Mouse (Mus musculus) small intestine, adult 2 months (tissue): Measurements from ENCODE around the gene Tbl1xr1.

ENCODE experiments used
- CTCF ChIP-seq: fragments of 200-500 bp; IDR thresholded peaks from 2 replicates; pipeline ENCODE4 v1.5.1; 2012; ENCODE audit warnings: low read depth, mild to moderate bottlenecking, control low read depth, inconsistent platforms, low read length, moderate library complexity, mixed read lengths; ENCODE audit not compliant: insufficient replicate concordance, insufficient read length; ENCODE audit errors: extremely low read depth
- POLR2A ChIP-seq: fragments of 200-500 bp; IDR thresholded peaks from 2 replicates; pipeline ENCODE4 v1.6.1; 2012; ENCODE audit warnings: low read depth, mild to moderate bottlenecking, control low read depth, inconsistent platforms, low read length, moderate library complexity

DNA sequence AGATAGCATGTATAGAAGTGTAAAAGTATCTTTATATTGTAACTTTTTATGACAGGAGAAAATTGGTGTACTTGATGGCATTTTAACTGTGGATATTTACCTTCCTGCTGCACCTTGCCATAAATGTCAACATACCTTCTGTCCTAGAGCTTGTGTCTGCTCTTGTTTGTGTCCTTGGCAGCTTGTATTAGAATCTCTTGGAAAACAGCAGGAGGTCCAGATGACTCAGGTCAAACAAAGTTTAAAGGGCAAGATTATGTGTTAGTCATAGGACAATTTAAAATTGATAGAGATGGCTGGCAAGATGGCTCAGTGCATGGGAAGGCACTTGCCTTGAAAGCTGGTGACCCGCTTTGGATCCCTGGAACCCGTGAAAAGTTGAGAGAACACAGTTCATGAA, 104.6 kb downstream of the Tbl1xr1 start:
- TF ChIP-seq CTCF (no peak), POLR2A (no peak)
